Mouse (Mus musculus): ENCODE results near the gene Banf2.

DNA sequence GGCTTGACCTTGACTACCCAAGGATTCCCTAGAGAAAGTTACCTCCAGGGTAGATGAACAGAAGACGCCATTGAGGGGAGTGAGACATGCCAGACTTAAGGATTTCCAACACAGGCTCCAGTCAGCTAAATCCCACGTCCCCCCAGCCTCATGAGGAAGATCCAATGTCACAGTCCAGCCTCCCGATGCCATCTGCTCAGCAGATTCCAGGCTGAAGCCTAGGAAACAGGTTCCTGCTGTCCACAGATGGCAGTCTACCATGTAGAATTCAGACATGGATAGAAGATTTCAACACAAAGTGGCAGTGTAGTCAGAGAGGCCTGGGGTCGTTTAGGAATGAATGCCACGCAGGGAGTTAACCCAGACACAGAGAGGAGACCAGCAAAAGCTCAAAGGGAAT, 18.4 kb upstream of the Banf2 start:
- TF ChIP-seq CTCF (IDR thresholded peaks at IDR 0.05; ENCODE audit: low read depth, low read length) (no peak), POLR2A (IDR thresholded peaks at IDR 0.05; ENCODE audit: extremely low read depth, insufficient read depth, low read length) (no peak)
